Mouse (Mus musculus): ENCODE data around the gene Zranb3.
"Not testable (repeated sequence)": the region's sequence is repeated elsewhere in the genome, so short reads cannot be mapped to it uniquely, and the experiment has no call there.

Gene Zranb3

GRCm38 (mm10) chr1:128102641-128103461 lies at the start of gene Zranb3, which contains the start of gene R3hdm1:
Gene Zranb3, minus strand, starts transcription at chr1:128103047.
Gene R3hdm1, plus strand, starts transcription at chr1:128103301.
- DNase-seq (ENCODE audit: low read depth), result peak; percentile 100

GRCm38 (mm10) chr1:128141737-128142136 lies 38.9 kb upstream of the Zranb3 start:
- DNase-seq (ENCODE audit: low read depth), result no peak

DNA sequence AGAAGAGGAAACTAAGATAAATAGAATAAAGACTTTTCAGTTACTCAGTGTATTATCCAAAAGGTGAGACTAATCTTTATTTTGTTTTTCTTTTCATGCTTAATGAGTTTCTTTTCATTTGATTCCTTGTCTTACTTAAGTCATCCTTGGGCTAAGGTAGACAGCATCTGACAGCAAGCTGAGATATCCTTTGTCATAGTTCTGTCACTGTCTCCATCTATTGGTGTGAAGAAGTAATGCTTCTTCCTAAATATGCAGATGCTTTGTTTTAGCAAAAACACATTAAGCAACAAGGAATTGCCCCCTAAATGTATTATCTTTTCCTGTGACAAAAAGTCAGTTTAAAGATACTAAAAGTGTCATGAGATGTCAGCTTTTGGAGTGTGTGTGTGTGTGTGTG lies 38.2 kb upstream of the Zranb3 start:
- no peak for DNase-seq (ENCODE audit: low read depth)

GRCm38 (mm10) chr1:128136222-128136621 lies 33.4 kb upstream of the Zranb3 start:
- not testable (repeated sequence) for DNase-seq (ENCODE audit: low read depth)

GRCm38 (mm10) chr1:128120913-128121627 lies 18.2 kb upstream of the Zranb3 start:
- DNase-seq (ENCODE audit: low read depth), result no peak

DNA sequence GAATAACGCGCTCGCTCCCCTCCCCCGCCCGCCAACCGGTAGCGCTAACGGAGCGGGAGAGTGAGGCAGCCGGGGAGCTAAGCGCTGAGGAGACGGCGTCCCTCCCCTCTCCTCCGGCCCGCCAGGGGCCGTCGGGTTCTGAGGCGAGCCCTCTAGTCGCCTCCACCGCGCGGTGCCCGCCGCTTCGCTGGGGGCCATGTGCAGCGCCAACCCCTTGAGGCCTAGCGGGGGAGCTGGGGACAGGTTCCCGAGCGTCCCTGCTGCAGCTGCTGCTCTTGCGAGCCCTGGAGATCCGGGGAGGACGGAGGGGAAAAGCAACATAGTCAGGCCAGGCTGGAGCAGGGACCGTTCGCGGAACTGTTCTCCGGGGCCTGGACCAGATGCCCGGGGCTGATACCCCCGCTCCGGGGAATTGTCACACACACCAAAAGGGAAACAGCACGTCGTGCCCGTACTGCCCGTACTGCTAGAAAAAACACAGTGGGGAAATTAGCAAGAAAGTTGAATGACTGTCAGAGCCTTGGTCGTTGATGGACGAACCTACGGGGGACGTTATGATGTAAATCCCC lies 757 bp upstream of the Zranb3 start:
- peak; percentile 2 for DNase-seq (ENCODE audit: low read depth)

GRCm38 (mm10) chr1:128102251-128102640 lies 601 bp downstream of the Zranb3 start:
- no peak for DNase-seq (ENCODE audit: low read depth)

- DNase-seq (ENCODE audit: low read depth), result no peak
These were observed 4.5 kb downstream of the Zranb3 start for GRCm38 (mm10) chr1:128098309-128098708.

- DNase-seq (ENCODE audit: low read depth), result no peak
These were observed 8.2 kb downstream of the Zranb3 start for GRCm38 (mm10) chr1:128094686-128095085.

GRCm38 (mm10) chr1:128082800-128083199 lies 20.0 kb downstream of the Zranb3 start:
- DNase-seq (ENCODE audit: low read depth), result no peak

- no peak for DNase-seq (ENCODE audit: low read depth)
These were observed 21.0 kb downstream of the Zranb3 start for GRCm38 (mm10) chr1:128081873-128082272.

DNA sequence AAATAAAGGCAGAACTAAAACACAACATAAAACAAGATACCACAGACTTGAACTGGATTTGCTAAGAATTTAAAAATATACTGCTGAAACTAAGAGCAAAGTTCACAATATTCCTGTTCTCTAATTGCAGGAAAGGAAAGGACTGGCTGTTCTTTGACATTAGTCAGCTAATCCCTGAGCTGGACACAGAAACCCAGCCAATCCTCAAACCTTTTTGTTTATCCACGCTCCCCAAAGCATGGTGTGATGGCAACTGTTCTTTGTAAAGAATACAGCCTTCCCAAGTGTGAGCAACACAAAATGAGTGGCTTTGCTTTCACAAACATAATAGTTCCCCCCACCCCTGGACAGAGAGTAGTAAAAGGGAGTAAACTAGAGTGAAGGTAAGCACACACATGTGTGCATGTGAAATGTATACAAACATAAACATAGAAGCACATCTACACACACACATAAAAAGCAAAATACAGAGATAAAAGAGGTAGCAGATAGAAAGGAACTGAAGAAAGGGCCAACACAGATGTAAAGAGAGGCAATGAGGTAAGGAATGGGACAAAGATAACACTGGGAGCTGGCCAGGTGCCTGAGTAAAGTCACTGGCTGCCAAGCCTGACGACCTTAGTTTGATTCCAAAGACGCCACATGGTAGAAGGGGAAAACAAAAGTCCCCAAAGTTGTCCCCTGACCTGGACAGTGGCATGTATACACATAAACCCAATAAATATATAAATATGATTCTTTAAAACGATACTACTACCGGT lies 21.7 kb downstream of the Zranb3 start:
- DNase-seq (ENCODE audit: low read depth), result no peak

- no peak for DNase-seq (ENCODE audit: low read depth)
These were observed 24.2 kb downstream of the Zranb3 start for GRCm38 (mm10) chr1:128078646-128079045.

- no peak for DNase-seq (ENCODE audit: low read depth)
These were observed 25.1 kb downstream of the Zranb3 start for GRCm38 (mm10) chr1:128077788-128078187.

DNA sequence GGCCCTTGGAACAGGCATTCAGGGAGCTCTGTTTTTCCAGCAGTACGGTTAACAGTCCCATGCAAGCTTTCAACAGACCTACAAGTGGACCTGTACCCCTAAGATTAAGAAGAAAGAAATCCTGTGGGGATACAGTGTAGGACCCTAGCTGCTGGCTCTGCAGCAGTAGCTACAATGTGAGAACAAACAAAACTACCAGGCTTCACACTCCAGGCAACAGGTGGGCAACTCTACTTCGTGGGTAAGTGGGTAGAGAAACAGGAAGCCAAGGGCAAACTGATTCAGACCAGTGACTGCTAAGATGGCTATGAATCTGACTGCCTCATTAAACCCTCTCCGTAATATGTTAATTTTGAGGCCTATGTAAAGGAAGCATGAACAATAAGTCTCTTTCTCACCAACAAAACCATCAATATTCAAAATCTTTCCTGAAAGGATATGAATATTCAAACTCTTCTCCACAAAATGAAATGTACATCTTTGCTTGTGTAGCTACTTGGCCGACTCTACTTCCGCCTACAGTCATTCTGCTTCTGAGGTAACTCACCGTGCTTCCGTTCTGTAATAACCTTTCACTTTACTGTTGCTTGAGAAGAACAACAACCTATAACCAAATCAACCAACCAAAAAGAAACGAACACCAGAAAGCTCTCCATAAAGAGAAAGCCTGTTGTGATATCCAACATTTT lies 25.9 kb downstream of the Zranb3 start:
- no peak for DNase-seq (ENCODE audit: low read depth)

- no peak for DNase-seq (ENCODE audit: low read depth)
These were observed 29.8 kb downstream of the Zranb3 start for GRCm38 (mm10) chr1:128073051-128073450.

DNA sequence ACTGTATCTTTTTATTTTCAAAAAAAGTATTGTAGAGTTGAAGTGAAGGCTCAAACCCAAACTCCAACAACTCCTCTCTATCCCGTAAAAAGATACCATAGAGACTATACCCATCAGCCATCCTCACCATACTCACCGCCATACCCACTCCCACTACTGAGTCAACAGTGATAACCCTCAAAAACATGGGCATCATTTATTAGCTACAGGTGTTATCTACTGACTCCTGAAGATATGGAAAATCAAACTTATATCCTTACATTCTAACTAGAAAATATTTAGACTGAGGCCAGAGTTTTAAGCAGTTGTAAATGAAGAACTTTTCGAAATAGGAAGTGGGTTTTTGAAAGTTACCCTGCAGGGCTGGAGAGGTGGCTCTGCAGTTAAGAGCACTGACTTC lies 32.8 kb downstream of the Zranb3 start:
- DNase-seq (ENCODE audit: low read depth), result no peak

DNA sequence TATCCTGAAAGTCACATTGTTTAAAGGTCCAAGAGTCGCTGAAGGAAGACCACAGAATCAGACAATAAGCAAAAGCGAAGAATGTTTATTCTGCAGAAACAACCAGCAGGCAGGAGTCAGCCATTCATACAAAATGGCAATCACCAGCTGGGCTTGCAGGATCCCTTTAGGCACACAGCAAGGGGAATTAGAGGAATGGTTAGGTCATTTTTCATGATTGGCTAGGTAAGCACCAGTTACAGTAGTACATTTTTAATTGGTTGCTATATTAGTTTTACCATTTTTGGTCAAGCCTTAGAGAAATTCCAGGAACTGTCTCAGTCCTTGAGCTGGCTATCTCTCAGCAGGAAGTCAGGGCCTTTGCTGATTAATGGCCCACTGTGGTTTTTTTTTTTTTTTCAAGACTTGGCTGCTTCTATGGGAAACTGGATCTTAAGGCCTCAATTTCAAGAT lies 33.9 kb downstream of the Zranb3 start:
- DNase-seq (ENCODE audit: low read depth), result peak; percentile 40

GRCm38 (mm10) chr1:128064716-128065115 lies 38.1 kb downstream of the Zranb3 start:
- no peak for DNase-seq (ENCODE audit: low read depth)

DNA sequence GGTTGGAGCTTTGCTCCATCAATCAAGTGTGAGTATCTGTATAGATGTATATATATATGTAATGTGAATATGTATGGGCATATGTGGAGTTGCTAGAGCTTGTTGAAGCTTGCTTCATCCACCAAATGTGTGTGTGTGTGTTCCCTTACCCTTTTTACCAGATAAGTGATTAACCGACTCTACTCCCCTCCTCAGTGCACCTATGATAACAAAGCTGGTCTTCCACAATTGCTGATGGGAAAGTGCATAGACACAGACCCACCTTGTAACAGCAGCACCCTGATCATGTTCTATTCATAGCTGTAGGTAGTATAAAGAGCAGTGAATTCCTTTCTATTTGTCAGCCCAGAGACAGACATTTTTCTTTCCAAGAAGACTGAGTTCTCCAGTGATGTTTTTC lies 40.7 kb downstream of the Zranb3 start:
- DNase-seq (ENCODE audit: low read depth), result no peak

GRCm38 (mm10) chr1:128061401-128061800 lies 41.4 kb downstream of the Zranb3 start:
- DNase-seq (ENCODE audit: low read depth), result no peak
